Mouse (Mus musculus) heart, embryonic 13.5 days (tissue): ENCODE results near the gene Cnga4. TPM values are rescaled to one million over a fixed set of nuclear protein-coding genes. Genes with fewer than 3 reads are reported as not detected.

Source experiments
- polyA plus RNA-seq: library from polyadenylated mRNA; unstranded; fragments of >200 nt; fragmentation: Nextera tagmentation; extraction: Ambion mirVana; gene quantifications from 2 replicates; pipeline ENCODE4 v1.2.1, GENCODE M21; 2015

Gene Cnga4
- polyA plus RNA-seq, 1 experiment from 2014 or later: not detected

Other genes with a start within 250 kb of the Cnga4 start
- gene Olfr684, start 240.9 kb upstream of the Cnga4 start, polyA plus RNA-seq: not detected in 2 replicates
- gene Olfr685, start 218.6 kb upstream of the Cnga4 start, polyA plus RNA-seq: not detected in 2 replicates
- not detected in 2 replicates for gene Olfr686, start 197.1 kb upstream of the Cnga4 start, polyA plus RNA-seq
- gene Olfr688, start 116.5 kb upstream of the Cnga4 start, polyA plus RNA-seq: not detected in 2 replicates
- not detected in 2 replicates for gene Olfr689, start 93.4 kb upstream of the Cnga4 start, polyA plus RNA-seq
- not detected in 2 replicates for gene Olfr690, start 70.5 kb upstream of the Cnga4 start, polyA plus RNA-seq
- gene Olfr691, start 62.3 kb upstream of the Cnga4 start, polyA plus RNA-seq: not detected in 2 replicates
- gene Olfr692, start 36.3 kb upstream of the Cnga4 start, polyA plus RNA-seq: not detected in 2 replicates
- gene Gm5901, start 29.5 kb upstream of the Cnga4 start, polyA plus RNA-seq: not detected in 2 replicates
- gene Fam160a2, start 4.5 kb upstream of the Cnga4 start, polyA plus RNA-seq: 28.9 and 29.6 TPM in 2 replicates
- 0.11 and 0.18 TPM in 2 replicates for gene Cckbr, start 21.2 kb downstream of the Cnga4 start, polyA plus RNA-seq
- 74.7 and 80.5 TPM in 2 replicates for gene Cavin3, start 77.7 kb downstream of the Cnga4 start, polyA plus RNA-seq
- 50.0 and 55.7 TPM in 2 replicates for gene Smpd1, start 149.8 kb downstream of the Cnga4 start, polyA plus RNA-seq
- gene Apbb1, start 177.1 kb downstream of the Cnga4 start, polyA plus RNA-seq: 45.6 and 48.3 TPM in 2 replicates
- gene Hpx, start 195.6 kb downstream of the Cnga4 start, polyA plus RNA-seq: 0.72 and 5.2 TPM in 2 replicates
- gene Trim3, start 229.0 kb downstream of the Cnga4 start, polyA plus RNA-seq: 24.2 and 24.5 TPM in 2 replicates
- gene Timm10b, start 235.5 kb downstream of the Cnga4 start, polyA plus RNA-seq: 162 and 171 TPM in 2 replicates
- 41.7 and 50.5 TPM in 2 replicates for gene Arfip2, start 235.8 kb downstream of the Cnga4 start, polyA plus RNA-seq
- 23.5 and 31.6 TPM in 2 replicates for gene Gm45799, start 236.0 kb downstream of the Cnga4 start, polyA plus RNA-seq
- 0.44 and 0.60 TPM in 2 replicates for gene Dnhd1, start 246.3 kb downstream of the Cnga4 start, polyA plus RNA-seq